Mouse (Mus musculus) neural tube, embryonic 14.5 days (tissue): ENCODE results near the gene Hmga1. TPM values are rescaled to one million over a fixed set of nuclear protein-coding genes. Genes with fewer than 3 reads are reported as not detected.

Source experiments
- ATAC-seq: fragments of 200-750 bp; cut with Nextera tagmentation; 2 replicates; pipeline ENCODE4 v1.8.0; 2017; ENCODE audit warnings: low read depth, mild to moderate bottlenecking, moderate TSS enrichment, moderate library complexity
- H3K27ac ChIP-seq: fragments of 300-500 bp; sonication (generic); 2 replicates; pipeline ENCODE4 v1.5.1; 2014; ENCODE audit warnings: low read depth, mild to moderate bottlenecking, control low read depth, low read length, moderate library complexity, mixed read lengths
- H3K27me3 ChIP-seq: fragments of 300-500 bp; sonication (generic); 2 replicates; pipeline ENCODE4 v1.6.1; 2014; ENCODE audit warnings: low read length; ENCODE audit not compliant: control insufficient read depth, insufficient read depth
- H3K36me3 ChIP-seq: fragments of 300-500 bp; sonication (generic); 2 replicates; pipeline ENCODE4 v1.6.1; 2014; ENCODE audit warnings: low read length, mixed read lengths; ENCODE audit not compliant: control insufficient read depth, insufficient read depth
- H3K4me1 ChIP-seq: fragments of 300-500 bp; sonication (generic); 2 replicates; pipeline ENCODE4 v1.6.1; 2014; ENCODE audit warnings: low read length; ENCODE audit not compliant: control insufficient read depth, insufficient read depth
- H3K4me2 ChIP-seq: fragments of 300-500 bp; sonication (generic); 2 replicates; pipeline ENCODE4 v1.6.1; 2014; ENCODE audit warnings: mild to moderate bottlenecking, low read depth, low read length, control low read depth
- H3K4me3 ChIP-seq: fragments of 300-500 bp; sonication (generic); 2 replicates; pipeline ENCODE4 v1.5.1; 2014; ENCODE audit warnings: low read depth, low read length, control low read depth, mixed read lengths
- H3K9ac ChIP-seq: fragments of 300-500 bp; sonication (generic); replicated peaks from 2 replicates; pipeline ENCODE4 v1.6.1; 2014; ENCODE audit warnings: low read depth, mild to moderate bottlenecking, control low read depth, low read length, mixed read lengths
- H3K9me3 ChIP-seq: fragments of 300-500 bp; sonication (generic); 2 replicates; pipeline ENCODE4 v1.6.1; 2016; ENCODE audit warnings: low read length; ENCODE audit not compliant: control insufficient read depth
- WGBS: fragments of 180-500 bp; shearing (Covaris S2); extraction: QIAGEN DNeasy Blood & Tissue Kit; methylation state at CpG from one replicate; pipeline ENCODE4 v1.1.7; 2014; 5-methylcytosine and 5-hydroxymethylcytosine counted together
- polyA plus RNA-seq: library from polyadenylated mRNA; unstranded; fragments of >200 nt; fragmentation: Nextera tagmentation; extraction: Ambion mirVana; gene quantifications from 2 replicates; pipeline ENCODE4 v1.2.1, GENCODE M21; 2014

Hmga1 gene
- polyA plus RNA-seq: 129 and 141 TPM in 2 replicates

- Histone ChIP-seq H3K9me3 (no peaks in the 10 kb centered on the region), H3K4me3 (peak within 1 kb of the TSS; percentile 84), H3K9ac (peak within 1 kb of the TSS; percentile 93), H3K36me3 (no peaks in the 10 kb centered on the region), H3K4me2 (peak within 1 kb of the TSS; percentile 79), H3K4me1 (peaks cover 22% of the 10 kb centered on the region), H3K27me3 (peaks cover 3% of the 10 kb centered on the region), H3K27ac (peak within 1 kb of the TSS; percentile 93)
- peak; percentile 70 for ATAC-seq
- WGBS: under 1% methylated on average over 48 of the region's 79 CpGs
These were observed at the start of gene Hmga1 for GRCm38 (mm10) chr17:27556315-27557011. Gene Hmga1, plus strand, starts transcription at chr17:27556497.

GRCm38 (mm10) chr17:27506871-27507590, 49.3 kb upstream of the Hmga1 start:
- Histone ChIP-seq H3K4me3 (no peak overlapping the region), H3K4me2 (no peak overlapping the region), H3K9ac (no peak overlapping the region), H3K27ac (no peak overlapping the region), H3K36me3 (no peaks in the 10 kb centered on the region), H3K9me3 (no peaks in the 10 kb centered on the region), H3K4me1 (peaks cover 11% of the 10 kb centered on the region), H3K27me3 (peaks cover 2% of the 10 kb centered on the region; the same call in 1 of the 2 replicates)
- no peak for ATAC-seq
- 87% methylated on average over 7 of the region's 7 CpGs for WGBS

DNA sequence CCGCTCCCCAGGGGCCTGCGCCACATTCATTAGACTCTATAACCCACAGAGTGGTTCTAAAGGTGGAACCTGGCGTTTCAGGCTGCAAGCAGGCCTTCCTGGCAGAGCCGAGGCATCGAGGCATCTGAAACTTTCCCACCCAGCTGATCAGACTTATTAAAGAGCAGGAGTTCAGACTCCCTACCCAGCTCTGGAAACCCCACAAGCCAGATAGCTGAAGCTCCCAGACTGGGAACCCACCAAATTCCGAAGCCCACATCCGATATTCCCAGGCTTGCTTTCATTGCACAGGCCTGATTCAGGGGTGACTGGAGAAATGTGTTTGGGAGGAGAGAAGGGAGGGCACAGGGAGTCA, 48.7 kb upstream of the Hmga1 start:
- WGBS: 83% methylated on average over 7 of the region's 7 CpGs
- Histone ChIP-seq H3K27ac (no peak overlapping the region), H3K9me3 (no peaks in the 10 kb centered on the region), H3K4me1 (peaks cover 10% of the 10 kb centered on the region; the same call in 1 of the 2 replicates), H3K36me3 (no peaks in the 10 kb centered on the region), H3K27me3 (peaks cover 7% of the 10 kb centered on the region; the same call in 1 of the 2 replicates), H3K4me3 (no peak overlapping the region), H3K4me2 (no peak overlapping the region), H3K9ac (no peak overlapping the region)
- no peak for ATAC-seq

DNA sequence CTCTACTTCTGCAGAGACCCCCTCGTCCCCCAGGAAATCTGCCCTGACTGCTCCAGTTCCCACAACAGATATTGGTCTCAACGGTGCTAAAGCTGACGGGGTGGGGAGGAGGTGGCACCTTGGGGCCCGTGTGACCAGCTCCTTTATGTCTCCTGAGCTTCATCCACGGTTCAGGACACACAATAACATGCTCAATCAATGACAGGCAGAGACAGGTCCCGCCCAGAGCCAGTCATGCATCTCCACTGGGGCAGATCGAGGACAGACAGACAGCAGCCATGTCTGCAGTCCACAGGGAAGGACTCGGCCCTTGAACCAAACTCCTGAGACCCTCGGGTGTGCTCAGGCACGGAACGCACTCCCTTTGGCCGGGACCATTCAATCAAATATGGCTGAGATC, 48.3 kb upstream of the Hmga1 start:
- 62% methylated on average over 12 of the region's 12 CpGs for WGBS

GRCm38 (mm10) chr17:27508513-27508912, 47.8 kb upstream of the Hmga1 start:
- peaks cover 11% of the 10 kb centered on the region; the same call in 1 of the 2 replicates for H3K27me3 ChIP-seq
- H3K36me3 ChIP-seq: no peaks in the 10 kb centered on the region
- ATAC-seq: no peak
- H3K4me3 ChIP-seq: no peak overlapping the region
- 67% methylated on average over 5 of the region's 5 CpGs for WGBS
- H3K4me1 ChIP-seq: peaks cover 11% of the 10 kb centered on the region; the same call in 1 of the 2 replicates
- no peak overlapping the region for H3K9ac ChIP-seq
- H3K27ac ChIP-seq: no peak overlapping the region
- H3K4me2 ChIP-seq: no peak overlapping the region
- H3K9me3 ChIP-seq: no peaks in the 10 kb centered on the region

More for the DNA sequence above, 48.3 kb upstream of the Hmga1 start:
- Histone ChIP-seq H3K4me1 (peaks cover 10% of the 10 kb centered on the region; the same call in 1 of the 2 replicates), H3K4me3 (no peak overlapping the region), H3K9ac (no peak overlapping the region), H3K27ac (no peak overlapping the region), H3K27me3 (peaks cover 11% of the 10 kb centered on the region; the same call in 1 of the 2 replicates), H3K4me2 (no peak overlapping the region), H3K9me3 (no peaks in the 10 kb centered on the region), H3K36me3 (no peaks in the 10 kb centered on the region)
- no peak for ATAC-seq

DNA sequence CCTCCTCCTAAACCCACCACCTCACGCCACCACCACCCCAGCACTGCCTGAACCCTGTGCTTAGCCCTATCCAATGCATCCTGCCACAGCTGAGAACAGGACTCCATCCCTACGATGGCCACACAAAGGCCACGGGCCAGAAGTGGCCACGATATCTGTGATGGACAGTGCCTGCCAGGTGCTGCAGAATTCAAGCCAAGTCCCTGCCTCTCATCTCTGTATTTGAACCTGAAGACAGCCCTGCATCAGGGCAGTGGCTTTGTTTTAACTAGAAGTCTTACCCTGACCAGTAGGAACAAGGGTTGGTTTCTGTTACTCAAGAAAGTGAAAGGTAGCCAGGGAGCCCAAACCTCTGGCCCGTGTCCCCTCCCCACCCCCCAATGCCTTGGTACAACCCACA, 47.2 kb upstream of the Hmga1 start:
- Histone ChIP-seq H3K4me3 (no peak overlapping the region), H3K9ac (no peak overlapping the region), H3K4me2 (no peak overlapping the region), H3K27me3 (peaks cover 11% of the 10 kb centered on the region; the same call in 1 of the 2 replicates), H3K36me3 (no peaks in the 10 kb centered on the region), H3K9me3 (no peaks in the 10 kb centered on the region), H3K4me1 (peaks cover 16% of the 10 kb centered on the region; the same call in 1 of the 2 replicates), H3K27ac (no peak overlapping the region)
- ATAC-seq: no peak
- WGBS: 79% methylated on average over 5 of the region's 5 CpGs

GRCm38 (mm10) chr17:27510258-27511124, 45.8 kb upstream of the Hmga1 start:
- H3K4me1 ChIP-seq: peaks cover 18% of the 10 kb centered on the region; the same call in 1 of the 2 replicates
- H3K9ac ChIP-seq: no peak overlapping the region
- ATAC-seq: no peak
- no peak overlapping the region for H3K27ac ChIP-seq
- no peaks in the 10 kb centered on the region for H3K9me3 ChIP-seq
- no peak overlapping the region for H3K4me3 ChIP-seq
- peaks cover 15% of the 10 kb centered on the region; the same call in 1 of the 2 replicates for H3K27me3 ChIP-seq
- 52% methylated on average over 9 of the region's 9 CpGs for WGBS
- no peak overlapping the region for H3K4me2 ChIP-seq
- H3K36me3 ChIP-seq: no peaks in the 10 kb centered on the region

- 85% methylated on average over 7 of the region's 7 CpGs for WGBS
- no peaks in the 10 kb centered on the region for H3K9me3 ChIP-seq
- no peak overlapping the region for H3K27ac ChIP-seq
- ATAC-seq: no peak
- peaks cover 18% of the 10 kb centered on the region; the same call in 1 of the 2 replicates for H3K4me1 ChIP-seq
- peak overlapping the region; percentile 57 for H3K4me3 ChIP-seq
- H3K4me2 ChIP-seq: peak overlapping the region; percentile 99
- H3K36me3 ChIP-seq: no peaks in the 10 kb centered on the region
- H3K9ac ChIP-seq: peak overlapping the region; percentile 73
- peaks cover 15% of the 10 kb centered on the region; the same call in 1 of the 2 replicates for H3K27me3 ChIP-seq
These were observed 45.1 kb upstream of the Hmga1 start for GRCm38 (mm10) chr17:27511125-27511735.
